Mouse (Mus musculus) gastrocnemius, postnatal 14 days (tissue): Measurements from ENCODE around the gene Ntrk3. TPM values are rescaled to one million over a fixed set of nuclear protein-coding genes. Genes with fewer than 3 reads are reported as not detected.

Experiments
- DNase-seq: peaks from one replicate; pipeline ENCODE4 v3.0.0; 2021; ENCODE audit warnings: mixed read lengths
- intact Hi-C: fragments of 180-260 bp; cut with DNase I; formaldehyde crosslinking; loops from one replicate; pipeline ENCODE4 v1.15.1; 2025; ENCODE audit warnings: low total_unique reads
- total RNA-seq, 2 experiments: library from RNA; stranded (reverse); gene quantifications; 2 replicates each; pipeline ENCODE4 v1.2.3; 2021

Ntrk3 gene
- total RNA-seq, 2 experiments from 2014 or later, result 3.1 to 3.5 TPM

- no peak for DNase-seq
- intact Hi-C loops, result no loop called here
These were observed 151.9 kb downstream of the Ntrk3 start for GRCm38 (mm10) chr7:78585960-78586359.

- intact Hi-C loops, result no loop called here
These were observed 152.9 kb downstream of the Ntrk3 start for GRCm38 (mm10) chr7:78584936-78585335.

GRCm38 (mm10) chr7:78584499-78584898, 153.3 kb downstream of the Ntrk3 start:
- DNase-seq, result no peak
- intact Hi-C loops, result no loop called here

More at GRCm38 (mm10) chr7:78584936-78585335, 152.9 kb downstream of the Ntrk3 start:
- no peak for DNase-seq

- intact Hi-C loops, result no loop called here
- no peak for DNase-seq
These were observed 154.1 kb downstream of the Ntrk3 start for GRCm38 (mm10) chr7:78583678-78584077.

GRCm38 (mm10) chr7:78581341-78581740, 156.5 kb downstream of the Ntrk3 start:
- intact Hi-C loops, result no loop called here
- DNase-seq, result no peak

GRCm38 (mm10) chr7:78579461-78580234, 158.2 kb downstream of the Ntrk3 start:
- intact Hi-C loops, result no loop called here

DNA sequence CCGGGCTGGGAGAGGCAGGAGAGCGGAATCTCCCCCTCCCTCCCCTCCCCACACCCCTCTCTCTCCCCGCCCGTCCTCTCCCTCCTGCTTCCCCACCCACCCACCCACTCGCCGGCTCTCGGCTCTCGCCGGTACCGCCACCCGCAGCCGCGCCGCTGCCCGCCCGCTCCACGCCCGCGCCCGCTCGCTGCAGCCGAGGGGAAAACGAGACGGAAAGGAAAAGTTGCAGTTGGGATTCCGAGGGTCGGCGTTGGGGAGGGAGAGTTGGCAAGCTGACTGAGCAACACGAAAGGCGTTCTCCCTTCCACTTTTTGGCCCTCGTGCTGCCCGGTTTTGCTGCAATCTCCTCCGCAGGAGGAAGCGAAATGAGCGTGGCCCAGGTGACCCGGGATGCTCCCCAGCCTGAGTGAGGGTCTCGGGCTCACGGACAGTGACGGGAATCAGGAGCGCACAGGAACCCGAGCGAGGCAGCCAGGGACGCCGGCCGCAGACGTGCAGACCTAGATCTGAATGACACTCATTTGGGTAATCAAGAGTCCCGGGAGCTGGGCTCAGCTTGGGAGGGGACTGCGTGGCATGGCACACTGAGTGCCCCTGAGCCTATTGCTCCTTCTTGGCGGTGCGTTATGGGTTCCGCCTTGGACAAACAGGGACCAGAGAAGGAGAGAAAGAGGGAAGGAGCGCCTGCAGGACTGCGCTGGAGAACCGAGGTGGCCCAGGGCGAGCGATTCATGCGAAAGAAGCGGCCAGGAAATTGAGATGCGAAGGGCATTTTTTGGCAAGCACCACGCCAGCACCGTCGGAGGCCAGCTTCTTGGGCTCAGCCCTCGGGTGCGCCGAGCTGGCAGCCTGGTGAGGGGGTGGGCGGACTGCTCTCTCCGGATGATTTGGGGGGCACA, 159.1 kb downstream of the Ntrk3 start:
- intact Hi-C loops, result no loop called here
- no peak for DNase-seq

More at GRCm38 (mm10) chr7:78579461-78580234, 158.2 kb downstream of the Ntrk3 start:
- no peak for DNase-seq

- DNase-seq, result no peak
- intact Hi-C loops, result no loop called here
These were observed 159.7 kb downstream of the Ntrk3 start for GRCm38 (mm10) chr7:78578111-78578460.

DNA sequence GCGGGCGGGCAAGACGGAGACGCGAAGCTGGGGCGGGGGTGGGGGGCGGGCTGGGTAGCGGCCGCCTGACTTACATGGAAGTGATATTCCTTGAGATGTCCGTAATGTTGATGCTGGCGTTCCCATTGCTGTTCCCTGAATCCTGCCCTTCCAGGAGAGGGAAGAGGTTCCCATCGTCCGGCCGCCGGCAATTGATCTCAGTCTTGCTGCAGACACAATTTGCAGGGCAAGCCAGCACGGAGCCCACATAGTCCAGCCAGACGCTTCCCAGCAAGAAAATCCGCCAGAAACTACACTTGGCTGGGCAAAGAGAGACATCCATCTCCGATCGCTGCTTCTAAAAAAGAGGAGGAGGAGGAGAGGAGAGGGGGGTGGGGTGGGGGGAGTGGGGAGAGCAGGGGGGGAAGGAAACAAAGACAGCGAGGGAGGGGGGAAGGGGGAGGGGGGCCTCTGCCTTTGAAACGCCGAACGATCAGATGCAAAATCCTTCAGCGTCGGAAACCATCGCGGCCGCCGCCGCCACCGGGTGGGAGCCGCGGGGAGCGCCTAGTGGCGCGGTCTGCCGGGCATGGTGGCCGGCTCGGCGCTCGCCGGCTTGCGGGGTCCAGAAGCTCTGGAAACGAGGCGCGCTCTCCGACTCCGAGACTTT, 160.2 kb downstream of the Ntrk3 start:
- DNase-seq, result no peak
- intact Hi-C loops, result no loop called here

GRCm38 (mm10) chr7:78576706-78577461, 160.9 kb downstream of the Ntrk3 start:
- intact Hi-C loops, result no loop called here
- peak; percentile 48 for DNase-seq

GRCm38 (mm10) chr7:78576169-78576568, 161.6 kb downstream of the Ntrk3 start:
- no peak for DNase-seq
- intact Hi-C loops, result no loop called here

GRCm38 (mm10) chr7:78575556-78575955, 162.3 kb downstream of the Ntrk3 start:
- no peak for DNase-seq
- intact Hi-C loops, result no loop called here

- no peak for DNase-seq
- intact Hi-C loops, result no loop called here
These were observed 166.6 kb downstream of the Ntrk3 start for GRCm38 (mm10) chr7:78571196-78571595.

GRCm38 (mm10) chr7:78569255-78569618, 168.6 kb downstream of the Ntrk3 start:
- intact Hi-C loops, result no loop called here
- DNase-seq, result no peak

GRCm38 (mm10) chr7:78568411-78569254, 169.2 kb downstream of the Ntrk3 start:
- peak; percentile 51 for DNase-seq
- intact Hi-C loops, result no loop called here

DNA sequence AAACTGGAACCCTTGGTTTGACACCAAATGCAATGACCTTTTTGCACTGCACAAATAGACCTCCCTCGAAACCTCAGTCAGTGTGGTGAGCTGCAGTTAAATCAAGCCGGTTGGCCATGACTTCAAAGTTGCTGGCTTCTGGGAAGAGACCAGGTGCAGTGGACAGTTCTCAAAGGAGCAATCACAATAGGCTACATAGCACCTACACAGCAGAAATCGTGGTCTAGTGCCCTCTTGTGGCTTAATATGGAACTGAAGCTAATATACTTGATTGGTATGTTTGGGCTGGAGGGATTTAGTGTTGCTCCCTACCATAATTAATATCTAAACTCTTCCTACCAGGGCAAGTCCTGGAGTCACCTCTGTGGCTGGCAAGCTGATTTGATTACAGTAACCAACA, 171.2 kb downstream of the Ntrk3 start:
- intact Hi-C loops, result no loop called here
- no peak for DNase-seq

- intact Hi-C loops, result no loop called here
These were observed 172.4 kb downstream of the Ntrk3 start for GRCm38 (mm10) chr7:78565386-78565785.

GRCm38 (mm10) chr7:78558503-78558902, 179.3 kb downstream of the Ntrk3 start:
- intact Hi-C loops, result no loop called here

More at GRCm38 (mm10) chr7:78565386-78565785, 172.4 kb downstream of the Ntrk3 start:
- no peak for DNase-seq

DNA sequence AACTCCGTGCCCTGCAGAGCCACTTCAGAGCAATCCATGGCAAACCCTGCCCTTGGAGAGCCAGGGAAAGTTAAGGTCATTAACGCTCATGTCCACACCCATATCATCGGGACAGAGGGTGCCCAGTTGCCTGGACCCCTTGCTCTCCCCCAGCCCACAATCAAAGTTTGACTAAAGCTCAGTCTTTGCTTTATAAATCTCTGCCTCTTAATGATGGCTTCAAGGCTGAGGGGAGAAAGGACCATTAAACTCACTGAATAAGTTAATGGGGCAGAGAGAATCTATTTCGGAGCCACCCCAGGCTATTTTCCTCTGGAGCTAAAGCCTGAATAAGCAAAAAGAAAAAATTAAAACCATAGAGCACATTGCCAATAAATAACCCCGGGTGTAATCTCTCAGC, 182.3 kb downstream of the Ntrk3 start:
- DNase-seq, result no peak
- intact Hi-C loops, result no loop called here

More at GRCm38 (mm10) chr7:78558503-78558902, 179.3 kb downstream of the Ntrk3 start:
- no peak for DNase-seq
